Mouse (Mus musculus): ENCODE measurements at regions not wholly inside any gene's neighbourhood (a gene's known extent, or its start where the extent isn't known, plus 50 kb on each side); places are given as distances from the start of the nearest gene placed in this dataset.

- DNase-seq (ENCODE audit: low spot score in 2 of 2): no peak
Measured at GRCm38 (mm10) chr2:169524429-169524828, 63.1 kb downstream of the Gm11011 start.

GRCm38 (mm10) chr2:169519941-169520340 lies 67.6 kb downstream of the Gm11011 start:
- no peak for DNase-seq (ENCODE audit: low spot score in 2 of 2)

- no peak for DNase-seq (ENCODE audit: low spot score in 2 of 2)
Measured at GRCm38 (mm10) chr2:169515350-169515749, 72.2 kb downstream of the Gm11011 start.

- no peak for DNase-seq (ENCODE audit: low spot score in 2 of 2)
Measured at GRCm38 (mm10) chr2:169510741-169511140, 76.8 kb downstream of the Gm11011 start.

GRCm38 (mm10) chr2:169509406-169509805 lies 78.1 kb downstream of the Gm11011 start:
- DNase-seq (ENCODE audit: low spot score in 2 of 2): no peak

- no peak for DNase-seq (ENCODE audit: low spot score in 2 of 2)
Measured at GRCm38 (mm10) chr2:169504416-169505057, 83.0 kb downstream of the Gm11011 start.

GRCm38 (mm10) chr2:169503598-169503958 lies 84.0 kb downstream of the Gm11011 start:
- no peak for DNase-seq (ENCODE audit: low spot score in 2 of 2)

- DNase-seq (ENCODE audit: low spot score in 2 of 2): no peak
Measured at GRCm38 (mm10) chr2:169502717-169503597, 84.6 kb downstream of the Gm11011 start.

GRCm38 (mm10) chr2:169501736-169502340 lies 85.7 kb downstream of the Gm11011 start:
- DNase-seq (ENCODE audit: low spot score in 2 of 2): no peak

- DNase-seq (ENCODE audit: low spot score in 2 of 2): no peak
Measured at GRCm38 (mm10) chr2:169495368-169495767, 92.2 kb downstream of the Gm11011 start.

GRCm38 (mm10) chr2:169494503-169495311 lies 92.8 kb downstream of the Gm11011 start:
- no peak for DNase-seq (ENCODE audit: low spot score in 2 of 2)

GRCm38 (mm10) chr2:169493609-169494275 lies 93.8 kb downstream of the Gm11011 start:
- no peak for DNase-seq (ENCODE audit: low spot score in 2 of 2)

- DNase-seq (ENCODE audit: low spot score in 2 of 2): peak in 1 of 2 experiments; percentile 43
Measured at GRCm38 (mm10) chr2:169483934-169484333, 103.6 kb downstream of the Gm11011 start.

- no peak for DNase-seq (ENCODE audit: low spot score in 2 of 2)
Measured at GRCm38 (mm10) chr2:169481731-169482465, 105.6 kb downstream of the Gm11011 start.

GRCm38 (mm10) chr2:169474418-169475112 lies 113.0 kb downstream of the Gm11011 start:
- DNase-seq (ENCODE audit: low spot score in 2 of 2): no peak

- DNase-seq (ENCODE audit: low spot score in 2 of 2): no peak
Measured at GRCm38 (mm10) chr2:169469538-169469937, 118.0 kb downstream of the Gm11011 start.

GRCm38 (mm10) chr2:169467621-169468020 lies 119.9 kb downstream of the Gm11011 start:
- DNase-seq (ENCODE audit: low spot score in 2 of 2): no peak

GRCm38 (mm10) chr2:169464106-169464505 lies 123.4 kb downstream of the Gm11011 start:
- peak in 1 of 2 experiments; percentile 19 for DNase-seq (ENCODE audit: low spot score in 2 of 2)

GRCm38 (mm10) chr2:169461491-169462039 lies 126.0 kb downstream of the Gm11011 start:
- peak in 1 of 2 experiments; percentile 36 for DNase-seq (ENCODE audit: low spot score in 2 of 2)
